Mouse (Mus musculus): Measurements from ENCODE around the gene Ctnnd2. TPM values are rescaled to one million over a fixed set of nuclear protein-coding genes. Genes with fewer than 3 reads are reported as not detected.

Gene Ctnnd2
- polyA plus RNA-seq, 1 experiment from 2014 or later, result 0.83 TPM

DNA sequence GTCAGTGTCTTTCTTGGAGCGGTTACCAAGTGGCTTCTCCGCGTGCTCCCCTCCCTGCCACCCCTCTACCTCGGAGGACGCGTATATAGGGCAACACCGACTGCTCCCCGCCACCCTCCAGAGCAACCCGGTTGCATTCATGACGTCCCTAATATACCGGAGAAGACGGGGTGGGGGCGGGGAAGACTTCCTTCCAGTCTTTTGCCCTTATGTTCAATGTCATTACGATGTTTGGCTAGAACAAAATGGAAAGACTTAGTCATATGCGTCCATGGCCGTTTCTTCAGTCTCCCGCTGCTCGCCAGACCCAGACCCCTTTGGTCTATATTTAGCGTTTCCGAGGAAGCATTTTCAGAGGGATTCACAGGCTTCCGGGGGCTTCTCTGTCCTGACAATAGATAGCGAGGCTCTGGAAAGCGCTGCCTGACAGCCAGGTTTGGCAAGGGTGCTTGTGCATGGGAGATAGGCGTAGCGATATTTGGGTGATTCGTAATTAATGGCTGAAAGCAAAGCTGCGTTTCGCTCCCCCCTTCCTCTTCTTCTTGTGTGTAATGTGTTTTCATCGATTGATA, 1.1 kb downstream of the Ctnnd2 start:
- no peak overlapping the region for H3K27ac ChIP-seq (ENCODE audit: low read length)
- H3K27me3 ChIP-seq (ENCODE audit: control insufficient read depth, insufficient read depth, low read length), result peaks cover 33% of the 10 kb centered on the region
- ATAC-seq (replicated peaks; ENCODE audit: extremely low read depth, insufficient read depth, low FRiP score), result peak; percentile 14; the same call in 1 of the 2 replicates
- peaks cover 5% of the 10 kb centered on the region; the same call in 1 of the 2 replicates for H3K4me1 ChIP-seq (ENCODE audit: control insufficient read depth, insufficient read depth, low read length)
- no peaks in the 10 kb centered on the region for H3K9me3 ChIP-seq (replicated peaks; ENCODE audit: control insufficient read depth, low read length)
- peak overlapping the region; percentile 96 for H3K4me2 ChIP-seq (ENCODE audit: low read depth, low read length)
- no peaks in the 10 kb centered on the region for H3K36me3 ChIP-seq (ENCODE audit: control insufficient read depth, insufficient read depth)
- WGBS, result 1% methylated on average over 29 of the region's 29 CpGs
- peak overlapping the region; percentile 57 for H3K9ac ChIP-seq (ENCODE audit: low read length)
- peak overlapping the region; percentile 71 for H3K4me3 ChIP-seq (ENCODE audit: low read length)

DNA sequence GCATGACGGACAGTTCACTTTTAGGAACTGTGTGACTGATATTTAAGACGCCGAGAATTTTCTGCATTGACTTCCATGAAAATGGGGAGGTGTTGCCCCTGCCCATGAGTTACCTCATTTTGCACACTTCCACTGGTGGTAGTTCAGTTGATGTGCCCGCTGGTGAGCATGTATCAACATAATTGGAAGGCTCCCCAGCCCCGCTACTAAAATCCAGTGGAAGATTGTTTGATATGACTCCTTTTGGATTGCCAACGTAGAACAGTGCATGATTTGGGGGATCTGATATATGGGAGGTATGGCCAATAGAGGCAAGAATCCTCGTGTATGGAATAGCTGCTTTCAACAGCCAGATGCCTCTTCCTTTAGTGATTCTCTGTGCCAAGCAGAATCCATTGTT, 1.9 kb downstream of the Ctnnd2 start:
- Histone ChIP-seq H3K9me3 (replicated peaks; ENCODE audit: control insufficient read depth, low read length) (no peaks in the 10 kb centered on the region), H3K4me1 (ENCODE audit: control insufficient read depth, insufficient read depth, low read length) (peaks cover 5% of the 10 kb centered on the region; the same call in 1 of the 2 replicates), H3K27me3 (ENCODE audit: control insufficient read depth, insufficient read depth, low read length) (peaks cover 33% of the 10 kb centered on the region), H3K36me3 (ENCODE audit: control insufficient read depth, insufficient read depth) (no peaks in the 10 kb centered on the region), H3K9ac (ENCODE audit: low read length) (no peak overlapping the region), H3K4me2 (ENCODE audit: low read depth, low read length) (peak overlapping the region; percentile 96; the same call in 1 of the 2 replicates), H3K27ac (ENCODE audit: low read length) (no peak overlapping the region), H3K4me3 (ENCODE audit: low read length) (no peak overlapping the region; the same call in 1 of the 2 replicates)
- no peak for ATAC-seq (replicated peaks; ENCODE audit: extremely low read depth, insufficient read depth, low FRiP score)
- 42% methylated on average over 7 of the region's 7 CpGs for WGBS

DNA sequence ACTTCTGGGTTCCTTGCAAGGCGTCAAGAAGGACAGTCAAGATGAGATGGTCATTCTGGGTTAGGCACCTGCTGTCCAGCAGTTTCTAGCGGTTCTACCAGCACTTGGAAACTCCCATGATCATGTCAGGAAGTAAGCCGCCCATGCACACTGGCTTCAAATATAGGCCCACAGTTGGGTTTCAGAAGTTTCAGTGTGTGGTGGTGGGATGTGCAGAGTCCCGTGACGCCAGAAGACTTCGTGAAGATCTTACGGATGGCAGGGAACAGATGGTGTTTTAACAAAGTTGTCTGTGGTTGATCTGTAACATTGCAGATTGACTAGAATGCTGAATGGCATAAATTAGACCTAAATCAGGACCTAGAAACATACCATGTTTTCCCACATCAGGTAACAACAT, 11.6 kb downstream of the Ctnnd2 start:
- 89% methylated on average over 7 of the region's 7 CpGs for WGBS
- no peaks in the 10 kb centered on the region for H3K36me3 ChIP-seq (ENCODE audit: control insufficient read depth, insufficient read depth)
- no peaks in the 10 kb centered on the region for H3K4me1 ChIP-seq (ENCODE audit: control insufficient read depth, insufficient read depth, low read length)
- no peaks in the 10 kb centered on the region for H3K27me3 ChIP-seq (ENCODE audit: control insufficient read depth, insufficient read depth, low read length)
- H3K9ac ChIP-seq (ENCODE audit: low read length), result no peak overlapping the region
- no peak overlapping the region for H3K4me2 ChIP-seq (ENCODE audit: low read depth, low read length)
- ATAC-seq (replicated peaks; ENCODE audit: extremely low read depth, insufficient read depth, low FRiP score), result no peak
- H3K9me3 ChIP-seq (replicated peaks; ENCODE audit: control insufficient read depth, low read length), result no peaks in the 10 kb centered on the region
- H3K4me3 ChIP-seq (ENCODE audit: low read length), result no peak overlapping the region
- H3K27ac ChIP-seq (ENCODE audit: low read length), result no peak overlapping the region

DNA sequence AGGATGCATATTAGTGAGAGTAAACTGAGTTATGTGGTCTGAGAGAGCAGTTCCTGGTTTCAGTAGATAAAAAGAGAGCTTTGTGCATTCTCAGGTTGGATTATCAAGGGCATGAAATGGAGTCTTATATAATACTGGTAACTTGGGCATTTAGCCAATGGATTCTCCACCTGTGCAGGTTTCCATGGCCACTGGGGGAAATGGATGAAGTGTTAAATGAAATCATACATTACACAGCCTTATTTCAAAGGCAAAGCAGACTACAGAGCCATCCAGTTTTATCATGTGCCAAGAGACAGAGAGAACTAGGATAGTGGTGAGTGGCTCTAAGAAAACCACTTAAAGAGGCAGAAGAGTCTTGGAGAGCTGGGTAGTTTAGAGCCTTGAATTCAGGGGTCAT, 18.5 kb downstream of the Ctnnd2 start:
- no peaks in the 10 kb centered on the region for H3K9me3 ChIP-seq (replicated peaks; ENCODE audit: control insufficient read depth, low read length)
- no peak overlapping the region for H3K4me2 ChIP-seq (ENCODE audit: low read depth, low read length)
- H3K4me1 ChIP-seq (ENCODE audit: control insufficient read depth, insufficient read depth, low read length), result no peaks in the 10 kb centered on the region
- ATAC-seq (replicated peaks; ENCODE audit: extremely low read depth, insufficient read depth, low FRiP score), result no peak
- H3K36me3 ChIP-seq (ENCODE audit: control insufficient read depth, insufficient read depth), result no peaks in the 10 kb centered on the region
- no peak overlapping the region for H3K9ac ChIP-seq (ENCODE audit: low read length)
- H3K27me3 ChIP-seq (ENCODE audit: control insufficient read depth, insufficient read depth, low read length), result no peaks in the 10 kb centered on the region
- no peak overlapping the region for H3K27ac ChIP-seq (ENCODE audit: low read length)
- H3K4me3 ChIP-seq (ENCODE audit: low read length), result no peak overlapping the region

DNA sequence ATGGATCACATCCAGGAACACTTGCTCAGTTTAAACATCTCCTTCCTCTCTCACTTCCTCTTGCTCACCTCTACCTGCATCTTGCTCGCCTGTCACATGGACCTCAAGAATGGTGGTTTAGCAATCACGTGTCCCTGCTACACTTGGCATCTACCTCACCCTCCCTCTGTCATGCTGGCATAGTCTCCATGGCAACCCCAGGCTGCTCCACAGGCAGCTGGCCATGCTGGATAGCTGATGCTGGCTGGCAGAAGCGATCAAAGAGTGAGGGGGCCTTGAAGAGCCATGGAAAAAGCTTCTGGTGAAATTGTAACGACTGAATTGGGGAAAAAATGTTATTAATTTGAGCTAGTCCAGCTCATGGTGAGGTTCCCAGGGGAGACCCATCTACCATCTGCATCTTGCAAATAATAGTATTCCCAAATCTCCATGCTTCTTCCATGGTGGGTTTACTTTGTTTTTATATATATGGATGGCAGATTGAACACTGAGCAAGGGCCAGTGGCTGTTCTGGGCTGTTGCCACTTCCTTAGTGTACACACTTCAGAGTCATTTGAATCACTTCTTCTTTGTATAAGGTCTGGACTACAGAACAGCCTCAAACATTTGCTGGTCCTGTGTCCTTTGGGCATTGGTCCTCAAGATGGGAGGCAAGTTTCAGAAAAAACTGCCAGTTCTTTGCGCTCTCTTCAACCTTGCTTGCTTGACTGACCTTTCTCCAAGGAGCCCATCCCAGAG, 19.7 kb downstream of the Ctnnd2 start:
- Histone ChIP-seq H3K9me3 (replicated peaks; ENCODE audit: control insufficient read depth, low read length) (no peaks in the 10 kb centered on the region), H3K4me2 (ENCODE audit: low read depth, low read length) (no peak overlapping the region), H3K4me1 (ENCODE audit: control insufficient read depth, insufficient read depth, low read length) (no peaks in the 10 kb centered on the region), H3K4me3 (ENCODE audit: low read length) (no peak overlapping the region), H3K9ac (ENCODE audit: low read length) (no peak overlapping the region), H3K27me3 (ENCODE audit: control insufficient read depth, insufficient read depth, low read length) (no peaks in the 10 kb centered on the region), H3K36me3 (ENCODE audit: control insufficient read depth, insufficient read depth) (no peaks in the 10 kb centered on the region), H3K27ac (ENCODE audit: low read length) (no peak overlapping the region)
- no peak for ATAC-seq (replicated peaks; ENCODE audit: extremely low read depth, insufficient read depth, low FRiP score)
- whole genome bisulfite sequencing, result 60% methylated on average over 5 of the region's 5 CpGs

DNA sequence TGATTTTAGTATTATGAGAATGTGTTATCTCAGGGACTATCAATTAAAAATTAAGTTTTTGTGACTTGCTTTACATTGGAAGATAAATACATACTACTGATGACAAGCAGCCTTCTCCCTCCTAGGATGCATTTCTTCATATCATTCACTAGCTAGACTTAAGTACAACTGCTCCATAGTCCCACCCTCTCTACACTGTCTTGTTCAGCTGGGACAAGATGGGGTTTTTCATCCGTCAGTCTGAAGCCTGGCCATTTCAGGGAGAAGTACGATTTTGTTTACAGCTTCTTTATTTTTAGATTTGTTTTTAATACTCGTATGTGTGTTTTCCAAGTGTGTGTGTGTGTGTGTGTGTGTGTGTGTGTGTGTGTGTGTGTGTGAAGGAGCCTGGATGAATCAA, 26.0 kb downstream of the Ctnnd2 start:
- Histone ChIP-seq H3K9ac (ENCODE audit: low read length) (no peak overlapping the region), H3K4me3 (ENCODE audit: low read length) (no peak overlapping the region), H3K27me3 (ENCODE audit: control insufficient read depth, insufficient read depth, low read length) (no peaks in the 10 kb centered on the region), H3K4me2 (ENCODE audit: low read depth, low read length) (no peak overlapping the region), H3K27ac (ENCODE audit: low read length) (no peak overlapping the region), H3K9me3 (replicated peaks; ENCODE audit: control insufficient read depth, low read length) (no peaks in the 10 kb centered on the region), H3K36me3 (ENCODE audit: control insufficient read depth, insufficient read depth) (no peaks in the 10 kb centered on the region), H3K4me1 (ENCODE audit: control insufficient read depth, insufficient read depth, low read length) (no peaks in the 10 kb centered on the region)
- WGBS, result 59% methylated on average over 3 of the region's 3 CpGs
- ATAC-seq (replicated peaks; ENCODE audit: extremely low read depth, insufficient read depth, low FRiP score), result no peak

DNA sequence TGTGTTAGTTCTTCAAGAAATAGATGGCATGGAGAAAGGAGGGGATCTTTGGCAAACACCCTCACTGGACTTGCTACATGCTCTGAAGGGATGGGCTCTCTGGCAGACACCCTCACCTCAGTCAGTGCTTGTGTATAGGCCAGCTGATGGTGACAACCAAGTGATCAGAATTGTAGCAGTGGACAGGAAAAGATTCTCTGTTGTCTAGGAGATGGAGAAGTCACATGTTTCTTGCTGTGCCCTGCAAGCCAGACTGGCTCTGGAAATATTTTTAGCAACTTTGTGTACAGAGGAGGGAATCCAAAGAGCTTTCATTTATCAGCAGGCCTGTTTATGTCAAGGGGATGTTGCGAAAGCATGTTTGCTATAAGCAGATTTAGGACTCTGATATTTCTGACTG, 27.4 kb downstream of the Ctnnd2 start:
- no peak for ATAC-seq (replicated peaks; ENCODE audit: extremely low read depth, insufficient read depth, low FRiP score)
- H3K9ac ChIP-seq (ENCODE audit: low read length), result no peak overlapping the region
- 43% methylated on average over 1 of the region's 1 CpGs for WGBS
- H3K27me3 ChIP-seq (ENCODE audit: control insufficient read depth, insufficient read depth, low read length), result no peaks in the 10 kb centered on the region
- H3K36me3 ChIP-seq (ENCODE audit: control insufficient read depth, insufficient read depth), result no peaks in the 10 kb centered on the region
- H3K4me1 ChIP-seq (ENCODE audit: control insufficient read depth, insufficient read depth, low read length), result no peaks in the 10 kb centered on the region
- H3K27ac ChIP-seq (ENCODE audit: low read length), result no peak overlapping the region
- no peaks in the 10 kb centered on the region for H3K9me3 ChIP-seq (replicated peaks; ENCODE audit: control insufficient read depth, low read length)
- no peak overlapping the region for H3K4me3 ChIP-seq (ENCODE audit: low read length)
- no peak overlapping the region for H3K4me2 ChIP-seq (ENCODE audit: low read depth, low read length)

DNA sequence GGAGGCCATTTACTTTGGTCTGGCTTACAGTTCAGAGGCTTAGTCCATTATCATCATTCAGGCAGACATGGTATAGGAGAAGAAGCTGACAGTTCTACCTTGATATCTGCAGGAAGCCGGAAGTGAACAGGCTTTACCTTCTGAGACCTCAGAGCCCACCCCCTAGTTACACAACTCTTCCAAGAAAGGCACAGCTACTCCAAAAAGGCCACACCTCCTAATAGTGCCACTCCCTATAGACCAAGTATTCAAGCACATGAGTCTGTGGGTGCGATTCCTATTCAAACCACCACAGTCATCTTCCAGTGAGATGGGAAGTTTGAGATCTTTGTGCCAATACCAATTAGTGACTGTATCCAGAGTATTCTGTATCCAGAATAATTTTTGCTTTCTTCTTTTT, 28.8 kb downstream of the Ctnnd2 start:
- Histone ChIP-seq H3K9me3 (replicated peaks; ENCODE audit: control insufficient read depth, low read length) (no peaks in the 10 kb centered on the region), H3K9ac (ENCODE audit: low read length) (no peak overlapping the region), H3K4me2 (ENCODE audit: low read depth, low read length) (no peak overlapping the region), H3K27me3 (ENCODE audit: control insufficient read depth, insufficient read depth, low read length) (no peaks in the 10 kb centered on the region), H3K4me1 (ENCODE audit: control insufficient read depth, insufficient read depth, low read length) (no peaks in the 10 kb centered on the region), H3K4me3 (ENCODE audit: low read length) (no peak overlapping the region), H3K27ac (ENCODE audit: low read length) (no peak overlapping the region), H3K36me3 (ENCODE audit: control insufficient read depth, insufficient read depth) (no peaks in the 10 kb centered on the region)
- 82% methylated on average over 2 of the region's 2 CpGs for WGBS
- no peak for ATAC-seq (replicated peaks; ENCODE audit: extremely low read depth, insufficient read depth, low FRiP score)

DNA sequence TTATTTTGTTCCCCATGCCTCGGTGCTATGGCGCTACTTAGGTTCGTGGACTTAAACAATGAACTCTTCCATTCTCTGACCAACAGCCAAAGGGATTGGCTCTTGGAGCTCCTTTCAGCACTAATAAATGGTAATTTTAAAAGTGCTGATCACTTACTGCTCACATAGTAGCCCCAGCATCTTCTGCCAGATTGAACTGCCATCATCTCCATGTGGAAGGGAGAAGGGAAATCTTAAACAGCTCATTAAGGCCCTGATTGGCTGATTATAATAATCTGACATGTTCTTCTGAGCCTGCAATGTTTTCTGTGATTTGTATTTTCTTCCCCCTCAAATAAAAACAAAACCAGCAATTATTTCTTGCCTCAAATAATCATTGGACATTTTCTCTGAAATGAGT, 29.2 kb downstream of the Ctnnd2 start:
- H3K27ac ChIP-seq (ENCODE audit: low read length), result no peak overlapping the region
- no peaks in the 10 kb centered on the region for H3K36me3 ChIP-seq (ENCODE audit: control insufficient read depth, insufficient read depth)

More for the DNA sequence above, 29.2 kb downstream of the Ctnnd2 start:
- Histone ChIP-seq H3K9ac (ENCODE audit: low read length) (no peak overlapping the region), H3K4me2 (ENCODE audit: low read depth, low read length) (no peak overlapping the region), H3K4me3 (ENCODE audit: low read length) (no peak overlapping the region), H3K9me3 (replicated peaks; ENCODE audit: control insufficient read depth, low read length) (no peaks in the 10 kb centered on the region), H3K4me1 (ENCODE audit: control insufficient read depth, insufficient read depth, low read length) (no peaks in the 10 kb centered on the region), H3K27me3 (ENCODE audit: control insufficient read depth, insufficient read depth, low read length) (no peaks in the 10 kb centered on the region)
- no peak for ATAC-seq (replicated peaks; ENCODE audit: extremely low read depth, insufficient read depth, low FRiP score)
- WGBS, result 95% methylated on average over 3 of the region's 3 CpGs

Data from heart, embryonic 16.5 days (tissue).